Mouse (Mus musculus) liver, postnatal 0 days (tissue): Measurements from ENCODE around the gene Kdm4b.

Experiments used
- CTCF ChIP-seq: sonication (generic); IDR thresholded peaks from 2 replicates; pipeline ENCODE4 v1.5.1; 2016; ENCODE audit warnings: antibody characterized with exemption, low read depth
- EP300 ChIP-seq: IDR thresholded peaks from 2 replicates; pipeline ENCODE4 v1.6.1; 2016; ENCODE audit warnings: antibody characterized with exemption, low read depth, mild to moderate bottlenecking

DNA sequence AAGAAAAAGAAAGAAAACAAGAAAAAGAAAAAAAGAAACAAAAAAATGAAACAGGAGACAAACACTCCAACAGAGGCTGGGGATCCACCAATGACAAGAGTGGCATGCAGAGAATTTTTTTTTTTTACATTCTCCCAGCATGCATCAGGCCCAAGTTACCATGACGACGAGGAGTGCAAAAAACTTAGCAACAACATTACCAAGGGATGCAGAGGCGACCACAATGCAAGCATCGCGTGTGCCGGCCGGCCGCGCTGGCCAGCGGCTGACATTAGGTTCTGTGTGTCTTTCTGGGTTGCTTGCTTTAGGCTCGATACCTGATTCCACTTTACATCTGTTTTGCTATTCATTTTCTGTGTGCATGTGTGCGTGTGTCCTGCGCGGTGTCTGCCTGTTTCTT, 119.5 kb downstream of the Kdm4b start:
- TF ChIP-seq EP300 (no peak), CTCF (no peak)
